Mouse (Mus musculus): ENCODE measurements around the gene Tfb2m.

DNA sequence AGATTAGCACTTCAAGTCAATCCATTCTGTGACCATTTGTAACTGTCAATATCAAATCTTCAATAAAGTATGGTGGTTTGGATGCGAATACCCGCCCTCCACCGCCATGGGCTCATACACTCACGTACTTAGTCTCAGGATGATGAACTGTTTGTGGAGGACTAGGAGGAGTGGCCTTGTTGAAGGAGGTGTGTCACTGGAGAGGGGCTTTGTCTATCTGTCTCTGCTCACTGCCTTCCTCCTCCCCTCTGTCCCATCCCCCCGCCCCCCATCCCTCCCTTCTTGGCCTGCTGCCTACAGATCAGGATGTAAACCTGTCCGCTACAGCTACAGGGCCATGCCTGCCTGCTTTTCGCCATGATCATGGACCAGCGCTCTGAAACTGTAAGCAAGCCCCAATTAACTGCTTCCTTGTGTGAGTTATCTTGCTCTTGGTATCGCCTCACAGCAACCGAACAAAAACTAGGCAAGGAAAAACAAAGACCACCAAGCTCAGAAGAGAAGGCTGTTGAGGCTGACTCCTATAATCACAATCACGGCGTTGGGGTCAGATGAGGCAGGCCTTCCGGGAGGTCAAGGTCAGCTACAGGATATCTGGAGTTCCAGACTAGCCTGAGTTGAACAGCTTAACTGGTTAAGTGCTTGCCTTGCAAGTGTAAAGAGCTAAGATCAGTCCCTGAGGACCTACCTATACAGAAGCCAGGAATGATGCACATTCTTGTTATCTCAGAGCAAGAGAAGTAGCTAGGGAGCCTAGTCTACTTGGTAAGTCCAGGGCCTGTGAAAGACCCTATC lies 35.3 kb downstream of the Tfb2m start:
- TF ChIP-seq POLR2A (IDR thresholded peaks at IDR 0.05; ENCODE audit: borderline replicate concordance, control insufficient read depth, low read depth, low read length), result no peak
- no peak for TF ChIP-seq CTCF (IDR thresholded peaks at IDR 0.05; ENCODE audit: control insufficient read depth, insufficient read depth, low read length)

All from bone marrow, adult 2 months (tissue).